Mouse (Mus musculus) intestine, embryonic 16.5 days (tissue): ENCODE data around the gene Ric3. TPM values are rescaled to one million over a fixed set of nuclear protein-coding genes. Genes with fewer than 3 reads are reported as not detected.
"Not testable (repeated sequence)": the region's sequence is repeated elsewhere in the genome, so short reads cannot be mapped to it uniquely, and the experiment has no call there.

Source experiments
- ATAC-seq: fragments of 200-750 bp; cut with Nextera tagmentation; 2 replicates; pipeline ENCODE4 v1.8.0; 2017; ENCODE audit warnings: moderate TSS enrichment, moderate library complexity
- H3K27ac ChIP-seq: fragments of 300-500 bp; sonication (generic); 2 replicates; pipeline ENCODE4 v1.5.1; 2014; ENCODE audit warnings: mild to moderate bottlenecking, low read length
- H3K27me3 ChIP-seq: fragments of 300-500 bp; sonication (generic); replicated peaks from 2 replicates; pipeline ENCODE4 v1.6.1; 2014; ENCODE audit warnings: low read length, control low read depth, mixed read lengths; ENCODE audit not compliant: control insufficient read depth, insufficient read depth
- H3K36me3 ChIP-seq: fragments of 300-500 bp; sonication (generic); 2 replicates; pipeline ENCODE4 v1.6.1; 2014; ENCODE audit warnings: low read length, control low read depth; ENCODE audit not compliant: control insufficient read depth, insufficient read depth
- H3K4me1 ChIP-seq: fragments of 300-500 bp; sonication (generic); 2 replicates; pipeline ENCODE4 v1.6.1; 2014; ENCODE audit warnings: low read length, control low read depth, mixed read lengths; ENCODE audit not compliant: control insufficient read depth, insufficient read depth
- H3K4me2 ChIP-seq: fragments of 300-500 bp; sonication (generic); 2 replicates; pipeline ENCODE4 v1.6.1; 2014; ENCODE audit warnings: low read depth, low read length, control low read depth
- H3K4me3 ChIP-seq: fragments of 300-500 bp; sonication (generic); 2 replicates; pipeline ENCODE4 v1.5.1; 2014; ENCODE audit warnings: mild to moderate bottlenecking, low read length
- H3K9ac ChIP-seq: fragments of 300-500 bp; sonication (generic); 2 replicates; pipeline ENCODE4 v1.6.1; 2014; ENCODE audit warnings: low read depth, low read length
- H3K9me3 ChIP-seq: fragments of 300-500 bp; sonication (generic); 2 replicates; pipeline ENCODE4 v1.6.1; 2016; ENCODE audit warnings: low read length, control low read depth; ENCODE audit not compliant: control insufficient read depth
- WGBS: fragments of 180-500 bp; shearing (Covaris S2); extraction: QIAGEN DNeasy Blood & Tissue Kit; methylation state at CpG from one replicate; pipeline ENCODE4 v1.1.7; 2014; 5-methylcytosine and 5-hydroxymethylcytosine counted together
- polyA plus RNA-seq: library from polyadenylated mRNA; unstranded; fragments of >200 nt; fragmentation: Nextera tagmentation; extraction: Ambion mirVana; gene quantifications from 2 replicates; pipeline ENCODE4 v1.2.1, GENCODE M21; 2015

The Ric3 gene
- polyA plus RNA-seq, 1 experiment from 2014 or later: 1.7 TPM

- Histone ChIP-seq H3K36me3 (no peaks in the 10 kb centered on the region), H3K27me3 (no peaks in the 10 kb centered on the region), H3K4me2 (no peak overlapping the region), H3K4me3 (no peak overlapping the region), H3K27ac (no peak overlapping the region), H3K9ac (no peak overlapping the region), H3K9me3 (no peaks in the 10 kb centered on the region), H3K4me1 (no peaks in the 10 kb centered on the region)
- 87% methylated on average over 3 of the region's 3 CpGs for WGBS
- ATAC-seq: no peak
These were observed 18.0 kb upstream of the Ric3 start for GRCm38 (mm10) chr7:109101167-109101566.

GRCm38 (mm10) chr7:109098145-109099018, 15.3 kb upstream of the Ric3 start:
- H3K36me3 ChIP-seq: no peaks in the 10 kb centered on the region
- H3K27me3 ChIP-seq: no peaks in the 10 kb centered on the region
- no peak overlapping the region for H3K4me3 ChIP-seq
- no peaks in the 10 kb centered on the region for H3K9me3 ChIP-seq
- no peaks in the 10 kb centered on the region for H3K4me1 ChIP-seq
- no peak overlapping the region for H3K4me2 ChIP-seq
- ATAC-seq: no peak
- WGBS: 37% methylated on average over 6 of the region's 6 CpGs
- no peak overlapping the region for H3K9ac ChIP-seq
- H3K27ac ChIP-seq: no peak overlapping the region

- Histone ChIP-seq H3K27ac (no peak overlapping the region), H3K4me2 (no peak overlapping the region), H3K4me1 (no peaks in the 10 kb centered on the region), H3K4me3 (no peak overlapping the region), H3K9ac (no peak overlapping the region), H3K27me3 (no peaks in the 10 kb centered on the region), H3K36me3 (no peaks in the 10 kb centered on the region), H3K9me3 (no peaks in the 10 kb centered on the region)
- WGBS: 59% methylated on average over 7 of the region's 7 CpGs
- ATAC-seq: no peak
These were observed 14.1 kb upstream of the Ric3 start for GRCm38 (mm10) chr7:109097203-109097602.

GRCm38 (mm10) chr7:109096618-109097017, 13.5 kb upstream of the Ric3 start:
- H3K4me2 ChIP-seq: no peak overlapping the region
- H3K27me3 ChIP-seq: no peaks in the 10 kb centered on the region
- no peaks in the 10 kb centered on the region for H3K4me1 ChIP-seq
- no peak overlapping the region for H3K4me3 ChIP-seq
- H3K9me3 ChIP-seq: no peaks in the 10 kb centered on the region
- H3K36me3 ChIP-seq: no peaks in the 10 kb centered on the region
- WGBS: 76% methylated on average over 4 of the region's 4 CpGs
- H3K9ac ChIP-seq: no peak overlapping the region
- ATAC-seq: no peak
- H3K27ac ChIP-seq: no peak overlapping the region

GRCm38 (mm10) chr7:109094294-109094693, 11.2 kb upstream of the Ric3 start:
- no peak overlapping the region for H3K4me2 ChIP-seq
- WGBS: no CpG with 5 or more reads among the region's 7 CpGs

GRCm38 (mm10) chr7:109091316-109091715, 8.2 kb upstream of the Ric3 start:
- H3K27me3 ChIP-seq, H3K4me3 ChIP-seq, H3K4me1 ChIP-seq, ATAC-seq, H3K4me2 ChIP-seq, H3K9me3 ChIP-seq, H3K9ac ChIP-seq, H3K27ac ChIP-seq, H3K36me3 ChIP-seq: not testable (repeated sequence)
- no CpG with 5 or more reads among the region's 2 CpGs for WGBS

More at GRCm38 (mm10) chr7:109094294-109094693, 11.2 kb upstream of the Ric3 start:
- no peaks in the 10 kb centered on the region for H3K36me3 ChIP-seq
- no peaks in the 10 kb centered on the region for H3K4me1 ChIP-seq
- H3K27me3 ChIP-seq: no peaks in the 10 kb centered on the region
- no peak overlapping the region for H3K4me3 ChIP-seq
- H3K27ac ChIP-seq: no peak overlapping the region
- ATAC-seq: no peak
- no peaks in the 10 kb centered on the region for H3K9me3 ChIP-seq
- no peak overlapping the region for H3K9ac ChIP-seq

GRCm38 (mm10) chr7:109086946-109087345, 3.8 kb upstream of the Ric3 start:
- 7% methylated on average over 2 of the region's 2 CpGs for WGBS
- Histone ChIP-seq H3K4me3 (no peak overlapping the region), H3K9ac (no peak overlapping the region), H3K4me2 (no peak overlapping the region), H3K36me3 (no peaks in the 10 kb centered on the region), H3K27me3 (peaks cover 7% of the 10 kb centered on the region; the same call in 1 of the 2 replicates), H3K4me1 (no peaks in the 10 kb centered on the region), H3K9me3 (no peaks in the 10 kb centered on the region), H3K27ac (no peak overlapping the region)
- ATAC-seq: no peak

- H3K27ac ChIP-seq: no peak overlapping the region
- no peak for ATAC-seq
- H3K9ac ChIP-seq: no peak overlapping the region
- 76% methylated on average over 4 of the region's 4 CpGs for WGBS
- no peaks in the 10 kb centered on the region for H3K4me1 ChIP-seq
- no peak overlapping the region for H3K4me3 ChIP-seq
- no peaks in the 10 kb centered on the region for H3K9me3 ChIP-seq
- no peak overlapping the region for H3K4me2 ChIP-seq
- H3K27me3 ChIP-seq: peaks cover 7% of the 10 kb centered on the region; the same call in 1 of the 2 replicates
- H3K36me3 ChIP-seq: no peaks in the 10 kb centered on the region
These were observed 668 bp upstream of the Ric3 start for GRCm38 (mm10) chr7:109083813-109084184.

GRCm38 (mm10) chr7:109082269-109083112, 640 bp downstream of the Ric3 start:
- H3K9ac ChIP-seq: peak overlapping the region; percentile 42; the same call in 1 of the 2 replicates
- no peaks in the 10 kb centered on the region for H3K4me1 ChIP-seq
- H3K27ac ChIP-seq: no peak overlapping the region
- H3K9me3 ChIP-seq: no peaks in the 10 kb centered on the region
- peak overlapping the region; percentile 49 for H3K4me3 ChIP-seq
- H3K4me2 ChIP-seq: peak overlapping the region; percentile 67
- ATAC-seq: no peak
- no peaks in the 10 kb centered on the region for H3K36me3 ChIP-seq
- H3K27me3 ChIP-seq: peaks cover 7% of the 10 kb centered on the region; the same call in 1 of the 2 replicates
- 24% methylated on average over 12 of the region's 12 CpGs for WGBS
